Mouse (Mus musculus) frontal cortex, adult 2 months (tissue): Measurements from ENCODE around the gene Med22. TPM values are rescaled to one million over a fixed set of nuclear protein-coding genes. Genes with fewer than 3 reads are reported as not detected.
"Not testable (repeated sequence)": the region's sequence is repeated elsewhere in the genome, so short reads cannot be mapped to it uniquely, and the experiment has no call there.

Experiments
- DNase-seq, 2 experiments: peaks; one replicate each; pipeline ENCODE4 v3.0.0; 2022; ENCODE audit warnings: low spot score in 1 of 2; ENCODE audit errors: extremely low spot score in 1 of 2
- polyA plus RNA-seq: library from polyadenylated mRNA; depleted of rRNA; stranded (reverse); fragments of >200 nt; gene quantifications from 2 replicates; pipeline ENCODE4 v1.2.3, GENCODE M21; 2012

Gene Med22
- polyA plus RNA-seq, 1 experiment = 53.9 TPM

DNA sequence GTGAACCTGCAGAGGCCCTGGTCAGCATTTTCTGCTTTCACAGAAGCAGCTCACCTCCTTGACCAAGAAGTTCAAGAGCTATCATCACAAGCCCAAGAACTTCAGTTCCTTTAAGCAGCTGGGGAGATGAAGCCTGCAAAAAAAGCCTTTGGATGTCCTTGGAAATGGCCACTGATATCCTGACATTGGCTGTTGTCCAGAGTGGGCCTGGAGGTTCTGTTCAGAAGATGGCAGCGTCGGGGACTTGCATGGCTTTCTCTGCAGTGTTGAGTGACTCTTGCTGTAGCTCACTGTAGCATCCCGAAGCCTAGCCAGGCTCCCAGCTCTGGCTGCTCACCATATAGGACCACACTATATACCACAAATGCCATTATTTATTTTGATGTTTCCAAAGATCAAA lies 9.2 kb upstream of the Med22 start:
- DNase-seq = no peak

DNA sequence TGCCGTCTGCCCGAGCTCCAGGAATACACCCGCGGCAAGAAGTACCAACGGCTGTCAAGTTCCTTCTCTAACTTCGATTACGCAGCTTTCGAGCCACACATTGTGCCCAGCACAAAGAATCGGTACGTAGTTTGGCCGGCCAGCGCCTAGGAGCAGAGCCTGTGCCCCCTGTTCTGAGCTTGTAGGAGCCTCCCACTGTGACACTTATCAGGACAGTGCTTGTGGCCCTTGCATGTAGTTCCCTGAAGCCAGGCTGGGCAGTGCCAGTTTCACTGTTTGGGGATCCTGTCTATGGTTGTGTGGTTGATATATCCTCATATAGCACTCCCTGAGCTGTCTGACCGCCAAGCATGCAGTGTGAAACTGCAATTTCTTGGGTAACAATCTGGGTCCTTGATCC lies 6.3 kb upstream of the Med22 start:
- no peak for DNase-seq

DNA sequence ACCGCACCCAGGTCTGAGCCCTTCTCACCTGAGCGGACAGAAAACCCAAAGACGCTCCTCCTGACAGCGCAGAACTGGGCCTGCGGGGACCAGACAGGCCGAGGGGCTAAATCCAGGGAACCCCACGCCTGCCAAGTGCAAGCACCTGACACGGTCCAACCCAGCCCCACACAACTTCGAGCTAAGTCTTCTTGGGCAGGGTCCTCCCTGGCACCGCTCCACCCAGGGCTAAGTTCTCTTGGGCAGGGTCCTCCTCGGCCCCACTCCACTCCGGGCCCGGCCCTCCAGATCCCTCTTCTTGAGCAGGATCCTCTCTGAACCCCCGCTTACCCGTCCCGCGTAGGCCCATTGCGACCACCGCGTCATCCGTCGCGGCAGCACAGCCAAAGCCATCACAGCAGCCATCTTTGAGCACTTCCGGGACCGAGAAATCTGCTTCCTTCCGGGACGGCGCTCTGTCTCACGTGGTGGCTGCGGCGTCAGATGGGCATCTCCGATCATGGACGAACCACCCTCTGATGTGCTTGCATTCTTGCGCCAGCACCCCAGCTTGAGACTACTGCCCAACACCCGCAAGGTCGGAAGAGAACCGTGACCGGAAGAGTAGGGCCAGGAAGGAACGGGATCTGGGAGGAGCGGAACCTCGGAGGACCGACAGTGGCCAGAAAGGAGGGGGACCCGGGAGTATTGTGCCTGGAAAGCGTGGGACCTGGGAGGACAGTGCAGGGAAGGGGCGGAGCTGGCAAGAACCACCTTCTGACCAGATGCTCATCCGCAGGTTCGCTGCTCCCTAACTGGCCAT lies 5.7 kb upstream of the Med22 start, which contains the start of the genes Surf2 and Surf1:
Gene Surf2, plus strand, starts transcription at position 441 of the 802 bp plus-strand sequence.
Gene Surf1, minus strand, starts transcription at position 604 of the 802 bp plus-strand sequence.
- peak; percentile 81 to 88 for DNase-seq

DNA sequence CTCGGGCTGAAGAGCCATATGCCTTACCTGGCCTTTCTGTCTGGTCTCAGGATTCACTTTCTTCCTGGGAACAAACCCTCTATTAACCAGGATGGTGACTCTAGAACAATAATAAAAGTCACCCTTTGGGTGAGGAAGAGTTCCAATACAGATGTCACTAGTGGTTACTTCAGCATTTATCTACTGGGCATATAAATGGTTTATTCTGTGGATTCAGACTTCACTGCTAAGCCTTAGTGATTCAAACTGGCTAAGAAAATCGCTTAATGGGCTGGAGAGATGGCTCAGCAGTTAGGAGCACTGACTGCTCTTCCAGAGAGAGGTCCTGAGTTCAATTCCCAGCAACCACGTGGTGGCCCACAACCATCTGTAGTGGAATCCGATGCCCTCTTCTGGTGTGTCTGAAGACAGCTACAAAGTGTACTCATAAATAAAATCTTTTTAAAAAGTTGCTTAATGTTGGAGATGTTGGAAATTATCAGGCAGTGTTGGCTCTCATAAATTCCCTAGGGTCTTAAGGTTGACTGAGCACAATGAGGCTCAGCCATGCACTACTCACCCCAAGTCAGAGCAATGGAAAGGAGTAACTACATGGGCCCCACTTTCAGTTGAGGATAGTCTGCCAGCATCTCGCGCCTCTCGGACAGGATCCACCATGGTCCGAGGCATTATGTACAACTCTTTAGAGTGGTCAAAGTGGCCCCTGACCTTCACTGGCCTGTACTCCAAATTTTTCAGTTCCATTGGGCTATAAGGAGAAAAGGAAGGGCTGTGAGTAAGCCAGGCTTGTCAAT lies 3.9 kb upstream of the Med22 start:
- DNase-seq = no peak

DNA sequence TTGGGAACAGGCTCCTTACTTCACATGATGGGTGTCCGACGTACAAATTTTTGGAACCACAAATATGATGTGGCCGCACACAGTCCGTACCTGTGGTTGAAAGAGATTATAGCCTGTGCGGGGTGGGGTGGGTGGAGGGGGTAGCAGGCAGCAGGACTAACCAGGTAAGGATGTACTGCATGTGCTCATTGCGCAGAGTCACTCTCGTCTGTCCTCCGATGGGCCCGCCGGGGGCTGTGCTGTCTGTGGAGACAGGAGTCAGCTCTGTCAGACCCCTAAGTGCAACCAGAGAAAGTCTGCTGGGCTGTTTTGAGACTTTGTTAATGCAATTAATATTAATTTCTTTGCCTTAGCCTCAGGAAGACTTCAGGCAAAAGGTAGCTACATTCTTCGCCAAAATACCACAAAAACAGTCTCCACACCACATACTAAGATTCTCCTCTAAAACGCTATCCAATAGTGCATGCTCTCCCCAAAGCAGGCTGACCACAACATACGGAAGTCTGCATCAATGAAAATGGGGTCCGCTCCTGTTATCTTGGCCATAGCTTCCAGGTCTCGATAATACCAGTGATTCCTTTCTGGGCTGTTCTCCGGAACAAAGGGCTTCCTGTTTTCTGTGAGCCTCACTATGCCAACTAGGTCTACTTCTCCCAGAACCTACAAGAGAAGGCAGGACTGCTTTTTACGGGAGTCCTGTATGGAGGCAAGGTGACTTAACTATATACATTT lies 3.1 kb upstream of the Med22 start:
- DNase-seq = no peak

DNA sequence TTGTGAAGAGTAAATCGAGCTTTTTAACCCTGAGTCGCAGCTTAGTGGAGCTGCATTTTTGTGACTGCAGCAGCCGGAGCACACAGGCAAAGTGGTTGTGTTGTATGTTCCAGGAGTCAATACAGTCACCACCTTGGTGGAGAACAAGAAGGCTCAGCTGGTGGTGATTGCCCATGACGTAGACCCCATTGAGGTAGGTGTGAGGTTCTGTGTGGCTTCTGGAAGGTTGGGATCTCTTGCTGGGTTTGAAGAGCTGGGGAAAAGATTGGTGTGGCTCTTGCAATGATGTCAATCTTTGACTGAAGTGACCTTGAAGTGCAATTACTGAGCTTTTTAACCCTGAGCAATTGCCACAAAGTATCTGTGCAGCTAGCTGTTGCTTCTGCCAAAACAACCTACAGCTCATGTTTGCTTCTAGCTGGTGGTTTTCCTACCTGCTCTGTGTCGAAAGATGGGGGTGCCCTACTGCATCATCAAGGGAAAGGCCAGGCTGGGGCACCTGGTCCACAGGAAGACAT lies 1.8 kb upstream of the Med22 start:
- DNase-seq = no peak

DNA sequence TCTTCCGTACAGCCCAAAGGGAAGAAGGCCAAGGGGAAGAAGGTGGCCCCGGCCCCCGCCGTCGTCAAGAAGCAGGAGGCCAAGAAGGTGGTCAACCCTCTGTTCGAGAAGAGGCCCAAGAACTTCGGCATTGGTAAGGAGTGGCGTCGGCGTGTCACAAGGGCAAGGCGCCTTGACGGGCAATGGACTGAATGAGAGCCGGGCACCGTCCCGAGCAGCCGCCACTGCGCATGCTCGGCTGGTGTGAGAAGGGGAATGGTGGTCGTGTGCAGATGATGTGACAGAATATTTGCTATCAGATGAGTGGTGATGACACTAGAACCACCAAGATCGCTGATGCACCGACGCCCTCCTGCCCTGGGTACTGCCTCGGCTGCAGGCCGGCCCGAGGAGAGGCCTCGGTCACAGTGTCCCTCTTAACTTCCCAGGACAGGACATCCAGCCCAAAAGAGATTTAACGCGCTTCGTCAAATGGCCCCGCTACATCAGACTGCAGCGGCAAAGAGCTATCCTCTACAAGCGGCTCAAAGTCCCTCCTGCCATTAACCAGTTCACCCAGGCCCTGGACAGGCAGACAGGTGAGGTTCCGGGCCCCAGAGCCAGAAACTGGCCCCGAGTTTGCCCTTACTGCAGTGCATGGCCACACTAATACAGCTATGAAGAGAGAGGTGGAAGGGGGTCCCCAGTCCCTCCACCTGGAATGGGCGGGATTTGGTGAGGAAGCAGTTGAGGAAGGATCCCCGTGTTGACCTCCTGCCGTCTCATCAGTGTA lies 703 bp upstream of the Med22 start:
- peak in 1 of 2 experiments; percentile 54 for DNase-seq

DNA sequence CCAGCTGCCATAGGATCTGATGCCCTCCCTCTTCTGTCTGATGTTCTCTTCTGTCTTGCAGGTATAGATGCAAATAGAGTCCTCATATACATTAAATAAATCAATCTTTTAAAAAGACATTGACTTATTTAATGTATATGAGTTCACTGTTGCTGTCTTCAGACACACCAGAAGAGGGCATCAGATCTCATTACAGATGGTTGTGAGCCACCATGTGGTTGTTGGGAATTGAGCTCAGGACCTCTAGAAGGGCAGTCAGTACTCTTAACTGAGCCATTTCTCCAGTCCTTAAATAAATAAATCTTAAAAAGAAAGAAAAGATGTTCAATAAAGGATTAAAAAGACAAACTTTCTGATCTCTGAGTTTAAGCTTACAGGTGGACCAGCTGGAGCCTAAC lies 1.1 kb downstream of the Med22 start:
- DNase-seq = no peak

DNA sequence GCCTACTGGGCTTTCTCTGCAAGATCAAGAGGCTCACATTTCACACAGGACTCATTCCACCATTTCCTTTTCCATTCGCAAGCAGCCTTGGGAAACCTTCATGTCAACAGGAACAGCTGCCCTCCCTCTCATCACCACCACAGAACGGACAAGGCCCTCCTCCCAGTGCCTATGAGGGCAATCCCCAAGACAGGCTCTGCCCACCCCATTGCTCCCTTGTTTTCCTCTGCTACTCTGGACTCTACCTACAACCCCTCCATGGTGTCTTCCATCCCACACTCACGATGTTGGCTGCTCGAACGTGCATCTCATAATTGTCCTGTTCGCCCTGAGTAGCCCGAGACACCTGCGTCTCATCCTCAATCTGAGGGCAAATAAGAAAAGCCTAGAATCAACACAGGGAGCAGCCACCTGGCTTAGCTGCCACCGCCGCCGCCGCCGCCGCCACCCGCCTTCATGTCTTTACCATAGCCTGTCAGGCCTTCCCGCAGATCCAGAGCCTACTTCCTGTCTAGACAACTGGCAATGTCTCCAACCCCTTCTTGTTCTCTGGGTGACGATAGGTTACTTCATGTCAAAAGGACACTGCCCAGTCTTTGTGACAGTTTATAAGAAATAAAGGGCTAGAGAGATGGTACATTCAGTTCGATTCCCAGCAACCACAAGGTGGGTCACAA lies 1.6 kb downstream of the Med22 start:
- DNase-seq = no peak

DNA sequence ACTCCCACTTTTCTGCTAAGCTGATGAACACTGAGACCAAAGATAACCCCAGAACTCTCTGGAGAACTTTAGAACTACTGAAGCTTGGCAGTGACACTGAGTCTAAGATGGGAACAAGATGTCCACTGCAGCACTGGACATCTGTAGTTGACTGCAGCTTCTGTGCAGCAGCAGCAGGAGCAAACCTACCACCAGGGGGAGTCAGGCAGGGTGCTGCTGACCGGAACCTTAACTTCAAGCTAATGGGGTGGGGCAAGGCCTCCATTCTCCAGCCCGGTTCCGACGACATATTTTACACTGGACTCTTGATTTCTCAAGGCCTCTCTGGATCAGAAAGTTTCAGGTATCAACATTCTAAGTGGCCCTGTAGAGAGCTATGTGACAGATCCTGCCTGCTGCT lies 3.4 kb downstream of the Med22 start:
- no peak for DNase-seq

DNA sequence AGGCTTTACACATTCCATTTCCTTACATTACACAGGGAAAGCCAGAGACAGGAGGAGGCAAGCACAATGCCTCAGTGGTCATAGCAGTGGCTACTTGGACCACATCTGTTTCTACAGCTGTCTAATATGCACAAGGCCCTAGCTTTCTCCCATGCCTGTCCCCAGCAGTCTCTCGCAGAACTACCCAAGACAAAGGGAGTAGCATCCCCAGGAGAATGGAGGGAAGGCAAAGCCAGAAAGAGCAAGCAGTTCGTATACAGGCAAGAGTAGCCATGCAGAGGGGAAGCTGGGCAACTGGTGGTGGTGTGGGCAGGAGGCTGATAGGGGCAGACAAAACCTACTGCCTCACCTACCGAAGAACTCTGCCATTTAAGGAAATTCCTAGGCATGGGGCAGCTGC lies 4.0 kb downstream of the Med22 start:
- no peak for DNase-seq

DNA sequence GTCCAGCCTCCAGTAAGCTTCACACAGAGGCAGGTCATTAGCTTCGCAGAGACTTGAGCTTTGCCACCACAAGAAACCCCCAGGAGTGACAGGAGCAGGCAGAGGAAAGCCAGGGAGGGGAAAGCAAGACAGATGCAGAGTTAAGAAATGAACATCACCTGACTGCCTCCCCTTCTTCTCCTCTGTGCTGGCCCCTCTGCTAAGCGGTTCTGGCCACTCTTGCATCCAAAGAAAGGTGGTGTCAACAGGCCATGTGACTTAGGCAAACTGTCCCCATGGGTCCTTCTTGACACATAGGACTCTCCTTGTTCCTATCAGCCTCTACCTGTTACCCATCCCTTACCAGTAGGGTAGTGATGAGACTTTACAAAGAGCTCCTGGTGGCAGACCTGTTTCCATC lies 4.5 kb downstream of the Med22 start:
- DNase-seq = no peak

DNA sequence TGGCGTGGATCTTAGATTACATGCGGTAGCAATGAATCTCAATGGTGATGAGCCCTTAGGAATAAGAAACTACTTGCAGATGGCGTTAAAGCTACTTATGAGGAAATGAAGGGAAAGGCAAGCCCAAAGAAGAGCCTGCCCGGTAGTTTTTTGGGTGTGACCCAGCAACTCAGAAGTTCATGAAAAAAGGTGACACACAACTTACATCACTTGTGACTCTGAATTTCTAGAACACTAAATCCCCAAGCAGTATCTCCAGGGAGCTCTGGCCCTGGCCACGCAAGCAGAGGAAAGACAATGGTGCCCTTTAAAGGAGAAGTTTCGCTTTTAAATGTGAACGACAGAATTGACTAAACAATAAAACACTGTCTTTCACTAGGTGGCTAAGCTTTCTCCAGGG lies 7.2 kb downstream of the Med22 start:
- no peak for DNase-seq

DNA sequence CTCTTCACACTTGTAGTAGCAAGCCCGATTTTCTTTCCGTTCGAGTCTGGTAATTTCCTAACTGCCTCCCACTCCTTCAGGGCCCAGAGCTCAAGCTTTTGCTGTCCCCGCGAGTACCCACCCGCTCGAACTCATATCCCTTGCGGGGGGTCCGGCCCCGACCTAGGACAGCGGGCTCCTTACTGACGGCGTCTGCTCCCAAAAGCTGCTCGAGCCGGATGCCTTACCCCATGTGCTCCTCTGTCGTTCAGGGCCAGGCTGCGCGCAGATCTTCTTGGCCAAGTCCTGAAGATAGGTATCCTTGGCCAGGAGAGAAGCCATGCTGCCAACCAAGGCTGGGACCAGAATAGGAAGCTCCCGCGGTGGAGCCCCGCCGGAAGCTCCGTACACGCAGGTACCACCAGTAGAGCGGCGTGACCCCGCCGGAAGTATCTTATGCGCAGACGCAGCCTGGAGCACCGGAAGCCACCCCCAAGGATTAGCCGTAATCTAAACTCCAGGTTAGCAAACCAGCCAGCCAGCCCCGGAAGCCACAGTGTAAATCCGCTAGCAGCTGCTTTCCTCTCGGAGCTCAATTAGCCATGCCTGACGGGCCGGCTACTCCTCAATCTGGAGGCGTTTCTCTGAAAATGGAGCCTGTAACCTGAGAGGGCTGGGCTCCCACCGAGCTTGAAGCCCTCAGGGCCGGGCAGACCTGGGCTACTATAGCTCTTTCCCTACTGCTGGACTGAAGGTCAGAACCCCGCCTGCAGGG lies 7.8 kb downstream of the Med22 start, which contains the start of gene Surf6:
Gene Surf6, minus strand, starts transcription at position 413 of the 754 bp plus-strand sequence.
- peak; percentile 95 to 98 for DNase-seq

DNA sequence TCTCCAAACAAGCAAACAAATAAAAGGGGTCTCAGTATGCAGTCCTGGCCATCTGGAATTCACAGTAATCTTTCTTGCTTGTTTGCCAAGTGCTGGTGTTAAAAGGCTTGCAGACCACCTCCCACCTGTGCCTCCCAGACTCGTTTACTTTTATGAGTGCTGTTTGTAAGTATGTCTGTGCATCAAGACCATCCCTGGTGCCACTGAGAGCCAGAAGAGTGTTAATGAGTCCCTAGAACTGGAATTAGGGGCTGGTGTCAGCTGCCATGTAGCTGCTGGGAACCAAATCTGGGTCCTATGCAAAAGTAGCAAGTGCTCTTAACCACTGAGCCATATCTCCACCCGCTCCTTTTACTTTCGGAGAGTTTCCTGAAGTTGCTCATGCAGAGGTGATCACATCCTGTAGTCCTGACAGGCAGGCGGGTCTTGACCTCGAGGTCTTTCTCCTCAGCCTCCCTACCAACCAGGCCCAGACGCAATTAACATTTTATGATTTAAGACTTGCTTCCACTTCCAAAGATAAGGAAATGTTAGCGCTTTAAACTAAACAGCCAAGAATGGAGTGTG lies 8.6 kb downstream of the Med22 start:
- DNase-seq = no peak

DNA sequence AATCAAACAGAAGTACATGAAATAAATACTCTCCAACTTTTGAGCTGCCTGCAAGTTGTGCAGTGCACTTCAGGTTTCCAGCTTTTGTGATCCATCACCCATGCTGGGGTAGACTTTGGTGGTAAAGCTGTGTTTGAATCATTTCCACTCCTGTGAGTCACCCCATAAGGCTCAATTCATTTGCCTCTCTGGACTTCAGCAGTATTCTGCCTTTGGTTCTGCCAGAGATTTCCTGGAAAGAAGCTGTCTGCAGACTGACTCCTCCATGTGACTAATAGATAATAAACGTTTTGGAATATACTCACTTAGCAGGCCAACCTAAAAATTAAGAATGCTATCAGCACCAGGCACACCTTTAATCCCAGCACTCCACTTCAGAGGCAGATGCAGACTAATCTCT lies 9.7 kb downstream of the Med22 start:
- DNase-seq = no peak

DNA sequence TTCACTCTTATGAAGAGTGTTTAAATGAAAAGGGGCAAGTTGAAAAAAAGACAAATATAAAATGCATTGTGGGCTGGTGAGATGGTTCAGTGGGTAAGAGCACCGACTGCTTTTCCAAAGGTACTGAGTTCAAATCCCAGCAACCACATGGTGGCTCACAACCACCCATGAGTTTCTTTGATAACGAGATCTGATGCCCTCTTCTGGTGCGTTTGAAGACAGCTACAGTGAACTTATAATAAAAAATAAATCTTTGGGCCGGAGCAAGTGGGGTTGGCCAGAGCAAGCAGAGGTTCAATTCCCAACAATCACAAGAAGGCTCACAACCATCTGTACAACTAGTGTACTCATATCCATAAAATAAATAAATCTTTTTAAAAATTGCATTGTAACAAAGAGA lies 14.6 kb downstream of the Med22 start:
- DNase-seq = no peak

DNA sequence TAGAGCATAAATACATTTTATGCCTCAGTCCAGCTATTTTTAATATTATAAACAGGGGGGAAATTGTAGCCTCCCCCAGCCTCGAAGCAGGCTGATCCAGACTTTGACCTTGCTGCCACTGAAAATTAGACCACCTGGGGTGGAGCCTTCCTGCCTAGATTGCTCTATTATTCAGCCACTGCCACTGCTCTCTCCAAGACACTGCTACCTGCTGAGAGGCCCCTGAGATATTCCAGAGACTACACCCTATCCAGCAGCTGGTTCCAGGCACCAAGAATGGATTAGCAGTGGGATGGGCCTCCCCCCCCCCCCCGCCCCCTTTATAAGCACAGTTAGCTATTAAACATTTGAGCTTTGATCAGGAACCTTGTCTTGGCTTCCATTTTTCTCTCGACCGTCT lies 24.3 kb downstream of the Med22 start:
- DNase-seq = not testable (repeated sequence)
